Mouse (Mus musculus): ENCODE measurements around the gene 0610010K14Rik.

- TF ChIP-seq CTCF (IDR thresholded peaks at IDR 0.05; ENCODE audit: insufficient read depth, low read depth, low read length) (no peak), POLR2A (IDR thresholded peaks at IDR 0.05; ENCODE audit: insufficient read depth, low read depth, low read length) (no peak)
Observed at GRCm38 (mm10) chr11:70218039-70218438, 19.7 kb downstream of the 0610010K14Rik start.

All from olfactory bulb, adult 2 months (tissue).